Mouse (Mus musculus) liver, embryonic 14 days (tissue): ENCODE data around the gene H2-DMa. TPM values are rescaled to one million over a fixed set of nuclear protein-coding genes. Genes with fewer than 3 reads are reported as not detected.

Experiments used
- polyA plus RNA-seq: library from polyadenylated mRNA; depleted of rRNA; stranded (reverse); fragments of >200 nt; gene quantifications from 2 replicates; pipeline ENCODE4 v1.2.3, GENCODE M21; 2012; rRNA removed

Gene H2-DMa
- polyA plus RNA-seq, result 2.2 and 3.2 TPM in 2 replicates

GRCm38 (mm10) chr17:34119249-34120179, at the start of gene H2-DMa:
TSS of gene H2-DMa (plus strand) at chr17:34119541.

GRCm38 (mm10) chr17:34092197-34092875, 27.0 kb upstream of the H2-DMa start, which contains the start of gene H2-Oa:
TSS of gene H2-Oa (plus strand) at chr17:34092340.

GRCm38 (mm10) chr17:34122188-34122984, 3.0 kb downstream of the H2-DMa start, which contains the start of gene Brd2:
TSS of gene Brd2 (minus strand) at chr17:34122634.

GRCm38 (mm10) chr17:34143033-34143432, 23.7 kb downstream of the H2-DMa start, which contains the start of gene H2-DMb2:
TSS of gene H2-DMb2 (plus strand) at chr17:34143307.

GRCm38 (mm10) chr17:34152923-34153322, 33.6 kb downstream of the H2-DMa start, which contains the start of gene H2-DMb1:
TSS of gene H2-DMb1 (plus strand) at chr17:34153072.

GRCm38 (mm10) chr17:34187261-34187916, 68.0 kb downstream of the H2-DMa start, which contains the start of the genes Tap1 and Psmb9:
TSS of gene Tap1 (plus strand) at chr17:34187553.
TSS of gene Psmb9 (minus strand) at chr17:34187764.

Other genes starting within 250 kb of the H2-DMa start
- gene Gm7029, start 245.7 kb upstream of the H2-DMa start, polyA plus RNA-seq, result not detected in 2 replicates
- gene Kifc1, start 228.9 kb upstream of the H2-DMa start, polyA plus RNA-seq, result 37.2 and 40.2 TPM in 2 replicates
- gene Platr17, start 214.4 kb upstream of the H2-DMa start, polyA plus RNA-seq, result 0.45 and 0.64 TPM in 2 replicates
- gene Daxx, start 210.1 kb upstream of the H2-DMa start, polyA plus RNA-seq, result 13.5 and 16.7 TPM in 2 replicates
- 8.7 and 12.3 TPM in 2 replicates for gene Tapbp, start 203.6 kb upstream of the H2-DMa start, polyA plus RNA-seq
- 10.9 and 11.4 TPM in 2 replicates for gene Zbtb22, start 203.6 kb upstream of the H2-DMa start, polyA plus RNA-seq
- 15.3 and 15.4 TPM in 2 replicates for gene Rgl2, start 190.0 kb upstream of the H2-DMa start, polyA plus RNA-seq
- 72.9 and 74.1 TPM in 2 replicates for gene Pfdn6, start 179.2 kb upstream of the H2-DMa start, polyA plus RNA-seq
- 17.6 and 21.4 TPM in 2 replicates for gene Wdr46, start 178.9 kb upstream of the H2-DMa start, polyA plus RNA-seq
- gene B3galt4, start 168.1 kb upstream of the H2-DMa start, polyA plus RNA-seq, result 1.0 and 1.2 TPM in 2 replicates
- 15.7 and 18.1 TPM in 2 replicates for gene Vps52, start 163.7 kb upstream of the H2-DMa start, polyA plus RNA-seq
- 1,154 and 1,315 TPM in 2 replicates for gene Rps18, start 163.5 kb upstream of the H2-DMa start, polyA plus RNA-seq
- gene H2-K1, start 119.2 kb upstream of the H2-DMa start, polyA plus RNA-seq, result 115 and 137 TPM in 2 replicates
- gene Ring1, start 94.9 kb upstream of the H2-DMa start, polyA plus RNA-seq, result 9.6 and 10.5 TPM in 2 replicates
- 28.0 and 29.0 TPM in 2 replicates for gene H2-Ke6, start 91.5 kb upstream of the H2-DMa start, polyA plus RNA-seq
- 27.2 and 30.7 TPM in 2 replicates for gene Slc39a7, start 87.9 kb upstream of the H2-DMa start, polyA plus RNA-seq
- gene Rxrb, start 87.7 kb upstream of the H2-DMa start, polyA plus RNA-seq, result 15.0 and 18.0 TPM in 2 replicates
- 0.27 and 0.33 TPM in 2 replicates for gene Col11a2, start 80.1 kb upstream of the H2-DMa start, polyA plus RNA-seq
- 0.32 and 0.41 TPM in 2 replicates for gene H2-Oa, start 27.2 kb upstream of the H2-DMa start, polyA plus RNA-seq
- 53.0 and 53.8 TPM in 2 replicates for gene Brd2, start 3.1 kb downstream of the H2-DMa start, polyA plus RNA-seq
- gene H2-DMb2, start 23.8 kb downstream of the H2-DMa start, polyA plus RNA-seq, result 0.18 and 0.41 TPM in 2 replicates
- 0.68 and 1.0 TPM in 2 replicates for gene H2-DMb1, start 33.5 kb downstream of the H2-DMa start, polyA plus RNA-seq
- gene Tap1, start 68.0 kb downstream of the H2-DMa start, polyA plus RNA-seq, result 2.4 and 2.7 TPM in 2 replicates
- 5.4 and 6.2 TPM in 2 replicates for gene Psmb9, start 68.2 kb downstream of the H2-DMa start, polyA plus RNA-seq
- 10.8 and 12.8 TPM in 2 replicates for gene Psmb8, start 78.2 kb downstream of the H2-DMa start, polyA plus RNA-seq
- gene Tap2, start 84.0 kb downstream of the H2-DMa start, polyA plus RNA-seq, result 2.8 and 3.3 TPM in 2 replicates
- 0.12 and 0.17 TPM in 2 replicates for gene H2-Ob, start 119.4 kb downstream of the H2-DMa start, polyA plus RNA-seq
- 1.5 and 1.9 TPM in 2 replicates for gene H2-Ab1, start 138.1 kb downstream of the H2-DMa start, polyA plus RNA-seq
- 1.1 and 1.2 TPM in 2 replicates for gene H2-Aa, start 168.3 kb downstream of the H2-DMa start, polyA plus RNA-seq
- 0.48 and 0.78 TPM in 2 replicates for gene H2-Eb1, start 186.3 kb downstream of the H2-DMa start, polyA plus RNA-seq
- 0.01 TPM in 1 of 2 replicates, not detected in the other for gene H2-Eb2, start 206.1 kb downstream of the H2-DMa start, polyA plus RNA-seq
- 0.03 TPM in 2 replicates for gene Btnl2, start 235.3 kb downstream of the H2-DMa start, polyA plus RNA-seq